Mouse (Mus musculus): ENCODE data around the gene Tmem132b. TPM values are rescaled to one million over a fixed set of nuclear protein-coding genes. Genes with fewer than 3 reads are reported as not detected.

Tmem132b gene
- total RNA-seq, 2 experiments from 2014 or later: not detected

DNA sequence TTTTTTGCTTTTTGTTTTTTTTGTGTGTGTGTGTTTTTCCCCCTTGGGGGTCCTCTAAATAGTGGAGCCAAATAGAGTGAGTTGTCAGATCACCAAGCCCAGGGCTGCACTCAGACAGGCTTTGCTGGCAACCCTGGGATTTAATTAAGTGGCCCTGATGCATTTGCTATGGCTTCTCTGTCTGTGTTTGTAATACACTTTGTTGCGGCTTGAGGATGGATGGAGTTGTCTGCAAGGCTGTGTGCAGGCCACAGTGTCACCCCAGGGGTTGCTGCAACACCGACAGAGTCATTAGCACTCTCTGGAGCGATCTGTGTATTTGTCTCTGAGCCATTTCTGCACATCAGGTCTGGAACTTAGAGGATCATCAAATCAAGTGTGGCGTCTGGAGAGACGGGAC is 219.9 kb downstream of the Tmem132b start:
- ATAC-seq (replicated peaks; ENCODE audit: poor library complexity, severe bottlenecking): no peak

DNA sequence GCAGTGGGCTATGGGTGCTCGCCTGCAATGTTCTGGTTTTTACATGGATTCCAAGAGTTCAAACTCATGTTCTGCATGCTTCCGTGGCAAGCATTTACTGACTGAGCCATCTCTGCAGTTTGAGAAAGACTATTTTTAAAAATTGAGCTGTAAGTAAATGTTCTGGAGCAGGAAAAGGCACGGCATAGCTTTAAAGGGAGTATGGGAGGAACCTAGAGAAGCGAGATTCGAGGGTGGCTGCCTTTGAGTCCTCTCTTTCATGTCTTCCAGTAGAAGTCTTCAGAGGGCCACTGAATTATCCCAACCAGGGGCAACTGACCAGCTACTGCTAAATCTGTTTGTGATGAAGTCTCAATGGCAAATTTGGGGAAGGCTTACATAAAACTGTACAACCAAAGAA is 221.0 kb downstream of the Tmem132b start:
- ATAC-seq (replicated peaks; ENCODE audit: poor library complexity, severe bottlenecking): no peak

DNA sequence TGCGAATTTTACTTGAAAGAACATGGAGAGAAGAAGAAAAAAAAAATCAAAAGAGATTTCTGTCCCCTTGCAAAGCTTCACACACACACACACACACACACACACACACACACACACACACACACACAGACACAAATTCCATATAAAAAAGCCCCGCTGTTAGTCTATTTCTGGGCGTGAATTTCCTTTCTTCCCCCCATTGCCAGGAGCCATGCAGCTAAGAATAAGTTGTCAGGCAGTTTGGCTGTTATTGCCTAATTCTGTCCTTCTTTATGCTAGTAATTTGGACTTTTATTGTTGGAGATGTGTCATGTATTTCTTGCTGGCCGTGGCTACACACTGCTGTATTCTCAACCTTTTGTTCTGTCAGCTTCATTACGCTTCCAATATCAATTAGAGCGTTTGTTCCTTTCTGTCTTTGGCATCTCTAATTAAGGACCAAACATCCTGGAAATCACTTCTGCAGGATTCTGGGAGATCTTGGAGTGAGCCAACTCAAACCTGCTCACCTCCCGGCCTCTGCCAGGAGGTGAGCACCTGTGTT is 225.5 kb downstream of the Tmem132b start:
- no peak for ATAC-seq (replicated peaks; ENCODE audit: poor library complexity, severe bottlenecking)

DNA sequence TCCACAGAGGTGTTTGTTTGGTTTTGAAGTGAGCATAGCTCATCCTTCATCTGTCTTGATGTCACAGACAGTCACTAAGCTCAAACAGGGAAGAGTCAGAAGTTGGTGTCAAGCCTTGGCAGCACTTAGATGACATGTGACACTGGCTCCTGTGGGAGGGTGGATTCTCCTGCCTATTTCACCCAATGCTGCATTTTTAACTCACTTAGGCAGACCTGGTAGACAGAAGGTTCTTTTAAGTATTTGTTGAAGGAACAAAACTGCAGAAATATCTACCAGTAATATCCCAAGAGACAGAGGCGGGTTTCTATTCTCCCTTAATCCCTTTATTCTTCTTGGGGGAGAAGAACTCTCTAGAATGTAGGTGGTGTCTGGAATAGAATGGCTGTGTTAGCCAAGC is 226.9 kb downstream of the Tmem132b start:
- no peak for ATAC-seq (replicated peaks; ENCODE audit: poor library complexity, severe bottlenecking)

DNA sequence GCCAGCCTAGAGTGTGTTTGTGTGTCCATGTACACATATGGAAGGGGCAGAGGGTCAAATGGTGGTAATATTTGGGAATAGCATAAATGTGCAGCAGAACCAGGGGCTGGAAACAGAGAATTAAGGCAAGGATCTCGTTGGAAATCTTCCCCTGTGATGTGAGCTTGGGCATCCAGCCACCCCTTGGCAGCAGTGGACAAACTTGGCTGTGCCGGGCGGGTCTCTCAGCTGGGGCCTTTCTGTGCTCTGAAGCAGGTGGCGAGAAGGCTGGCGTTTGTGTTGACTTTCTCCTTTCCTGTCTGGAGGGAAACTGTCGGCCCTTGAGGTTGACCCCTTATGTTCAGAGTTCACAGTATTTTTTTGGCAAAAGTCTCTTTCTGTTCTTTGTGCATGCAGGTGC is 235.4 kb downstream of the Tmem132b start:
- no peak for ATAC-seq (replicated peaks; ENCODE audit: poor library complexity, severe bottlenecking)

DNA sequence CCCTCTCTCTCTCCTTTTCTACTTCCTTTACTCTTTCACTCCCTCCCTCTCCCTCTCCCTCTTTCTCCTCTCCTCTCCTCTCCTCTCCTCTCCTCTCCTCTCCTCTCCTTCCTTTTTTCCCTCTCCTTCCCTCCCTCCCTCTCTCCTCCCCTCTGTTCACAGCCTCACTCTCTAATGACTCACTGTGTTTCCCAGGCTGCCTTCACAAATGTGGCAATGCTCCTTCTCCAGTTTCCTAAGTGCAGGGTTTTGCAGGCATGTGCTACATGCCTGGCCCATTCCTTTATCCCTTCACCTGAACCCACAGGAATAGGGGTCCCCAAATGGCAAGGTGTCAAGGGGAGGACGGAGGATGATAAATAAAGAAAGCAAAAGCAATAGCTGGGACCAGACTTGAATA is 236.4 kb downstream of the Tmem132b start:
- ATAC-seq (replicated peaks; ENCODE audit: poor library complexity, severe bottlenecking): no peak

DNA sequence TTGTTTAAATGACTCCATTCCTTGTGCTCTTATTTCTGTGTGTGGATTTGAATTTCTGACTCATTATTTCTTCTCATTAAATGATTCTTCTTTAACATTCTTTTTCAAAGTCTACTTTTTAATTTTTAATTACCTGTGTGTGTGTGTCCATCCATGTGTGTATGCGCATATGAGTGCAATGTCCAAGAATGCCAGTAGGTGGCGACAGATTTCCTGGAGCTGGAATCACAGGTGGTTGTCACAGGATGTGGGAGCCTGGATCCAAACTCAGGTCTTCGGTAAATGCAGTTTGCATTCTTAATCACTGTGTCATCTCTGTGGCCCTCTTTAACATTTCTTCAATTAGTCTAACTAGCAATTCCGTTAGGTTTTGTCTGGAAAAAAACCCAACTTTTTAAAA is 240.7 kb downstream of the Tmem132b start:
- no peak for ATAC-seq (replicated peaks; ENCODE audit: poor library complexity, severe bottlenecking)

DNA sequence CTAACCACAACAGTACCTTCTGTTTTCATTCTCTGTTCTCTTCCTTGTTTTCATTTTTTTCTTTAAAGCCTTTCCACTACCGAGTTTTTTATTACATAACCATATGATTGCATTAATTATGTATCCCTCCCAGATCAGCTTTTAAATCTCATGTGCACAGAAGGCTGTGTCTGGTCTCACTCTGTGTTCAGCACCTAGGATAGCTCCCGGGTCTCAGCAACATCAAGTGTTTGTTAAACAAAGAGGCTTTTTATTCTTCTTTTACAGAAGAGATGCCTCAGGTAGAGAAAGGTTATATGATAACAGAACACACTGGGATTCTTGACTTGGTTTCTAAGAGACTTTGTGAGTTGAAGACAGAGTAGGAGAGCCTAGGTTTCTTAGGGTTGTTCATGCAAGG is 241.2 kb downstream of the Tmem132b start:
- ATAC-seq (replicated peaks; ENCODE audit: poor library complexity, severe bottlenecking): no peak

DNA sequence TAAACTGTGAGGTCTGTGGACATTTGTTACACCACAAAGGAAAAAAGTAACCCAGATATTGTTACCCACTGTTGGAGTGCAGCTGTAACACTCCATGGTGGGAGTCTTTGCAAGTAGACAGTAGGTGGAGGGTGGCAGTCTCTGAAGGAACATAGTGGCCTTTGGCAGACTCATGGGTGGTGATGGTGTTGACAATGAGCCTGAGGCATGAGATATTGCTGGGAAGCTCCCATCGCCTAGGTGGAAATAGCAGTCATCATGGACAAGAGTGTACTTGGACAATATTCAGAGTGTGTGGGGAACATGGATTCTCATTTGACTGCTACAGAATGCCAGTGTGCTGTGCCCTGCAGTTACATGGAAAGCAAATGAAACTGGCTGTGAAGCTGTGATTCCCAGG is 248.8 kb downstream of the Tmem132b start:
- no peak for ATAC-seq (replicated peaks; ENCODE audit: poor library complexity, severe bottlenecking)

DNA sequence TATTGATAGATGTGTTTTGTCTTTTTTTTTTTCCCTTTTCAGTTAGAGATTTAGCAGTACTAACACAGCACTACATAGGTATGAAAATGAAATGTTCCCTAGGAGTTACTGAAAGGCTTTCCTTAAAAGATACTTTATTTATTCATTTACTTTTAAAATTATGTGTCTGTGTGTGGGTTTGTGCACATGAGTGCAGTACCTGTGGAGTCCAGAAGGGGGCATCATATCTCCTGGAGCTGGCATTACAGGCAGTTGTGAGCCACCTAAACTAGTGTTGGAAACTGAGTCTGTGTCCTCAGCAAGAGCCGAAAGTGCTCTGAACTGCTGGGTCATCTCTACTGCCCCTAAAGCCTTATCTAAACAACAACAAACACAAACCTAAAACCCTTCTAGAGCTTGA is 261.1 kb downstream of the Tmem132b start:
- no peak for ATAC-seq (replicated peaks; ENCODE audit: poor library complexity, severe bottlenecking)

DNA sequence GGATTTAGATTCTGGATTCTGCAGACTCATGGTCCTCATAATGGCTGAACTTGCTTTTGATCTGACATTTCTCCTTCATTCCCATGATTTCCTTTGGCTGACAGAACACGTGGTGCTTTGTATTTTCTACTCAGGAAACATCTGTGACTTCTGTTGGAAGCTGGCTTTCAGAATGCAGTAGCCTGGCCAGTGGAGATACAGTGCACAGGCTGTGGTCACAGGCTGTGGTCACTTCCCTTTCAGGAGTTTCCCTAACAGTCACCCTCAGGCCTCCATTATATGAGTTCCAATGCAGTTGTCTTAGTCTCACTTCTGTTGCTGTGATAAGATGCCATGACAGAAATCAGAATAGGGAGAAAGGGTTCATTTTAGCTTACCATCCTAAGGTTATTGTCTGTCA is 262.7 kb downstream of the Tmem132b start:
- peak; percentile 98 for ATAC-seq (replicated peaks; ENCODE audit: poor library complexity, severe bottlenecking)

DNA sequence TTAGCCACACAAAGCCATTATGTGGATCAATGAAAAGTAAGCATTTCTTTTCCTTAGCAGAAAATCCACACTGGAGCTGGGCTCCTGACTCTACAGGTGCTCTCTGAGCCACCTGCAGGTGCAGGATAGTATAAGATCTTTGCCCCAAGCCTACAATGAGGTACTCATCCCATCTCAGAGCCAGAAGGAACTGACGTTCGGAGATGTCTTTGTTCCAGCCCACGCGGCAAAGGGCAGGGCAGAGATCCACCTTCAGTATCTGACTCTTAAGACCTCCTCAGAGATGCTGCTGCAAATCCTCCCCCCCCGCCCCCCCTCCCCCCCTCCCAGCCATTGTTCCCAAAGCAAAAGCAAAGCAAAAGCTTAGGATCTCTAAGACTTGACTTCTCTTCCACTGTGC is 268.0 kb downstream of the Tmem132b start:
- no peak for ATAC-seq (replicated peaks; ENCODE audit: poor library complexity, severe bottlenecking)

DNA sequence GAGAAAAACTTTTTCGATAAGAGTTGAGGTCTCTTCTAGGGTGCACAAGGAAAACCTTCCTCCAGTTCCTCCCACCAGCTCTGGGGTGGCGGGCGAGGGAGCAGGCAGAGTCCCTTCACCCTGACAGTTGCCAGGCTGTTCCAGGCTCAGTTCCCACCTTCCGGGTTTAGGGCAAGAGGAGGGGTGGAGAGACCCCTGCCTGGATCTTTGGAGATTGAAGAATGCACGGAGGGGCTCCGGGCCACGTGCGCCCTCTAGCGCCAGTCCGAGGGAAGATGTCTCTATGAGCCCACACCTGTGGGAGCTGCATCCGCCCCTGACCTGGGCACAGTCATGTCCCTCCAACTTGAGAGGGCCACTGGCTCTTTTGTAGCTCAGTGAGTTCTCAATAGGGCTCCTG is 268.5 kb downstream of the Tmem132b start:
- ATAC-seq (replicated peaks; ENCODE audit: poor library complexity, severe bottlenecking): peak; percentile 77

DNA sequence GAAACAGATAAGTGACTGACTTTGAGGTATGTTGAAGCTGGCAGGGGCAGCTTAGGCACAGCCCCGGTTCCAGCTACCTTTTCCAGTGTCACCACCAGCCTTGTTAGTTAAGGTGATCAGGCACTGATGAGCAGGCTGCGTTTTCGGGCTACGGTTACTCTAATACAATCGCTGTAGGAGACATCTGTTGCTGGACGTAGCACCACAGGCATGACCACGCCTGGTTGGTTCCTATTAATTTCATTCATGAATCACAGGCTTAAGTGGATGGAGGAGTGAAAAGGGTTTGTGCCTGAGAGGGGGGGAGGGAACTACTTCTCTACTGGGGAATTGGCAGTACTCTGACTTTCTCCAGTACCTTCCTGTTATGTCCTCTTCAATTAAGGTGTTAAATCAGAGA is 271.2 kb downstream of the Tmem132b start:
- ATAC-seq (replicated peaks; ENCODE audit: poor library complexity, severe bottlenecking): no peak

DNA sequence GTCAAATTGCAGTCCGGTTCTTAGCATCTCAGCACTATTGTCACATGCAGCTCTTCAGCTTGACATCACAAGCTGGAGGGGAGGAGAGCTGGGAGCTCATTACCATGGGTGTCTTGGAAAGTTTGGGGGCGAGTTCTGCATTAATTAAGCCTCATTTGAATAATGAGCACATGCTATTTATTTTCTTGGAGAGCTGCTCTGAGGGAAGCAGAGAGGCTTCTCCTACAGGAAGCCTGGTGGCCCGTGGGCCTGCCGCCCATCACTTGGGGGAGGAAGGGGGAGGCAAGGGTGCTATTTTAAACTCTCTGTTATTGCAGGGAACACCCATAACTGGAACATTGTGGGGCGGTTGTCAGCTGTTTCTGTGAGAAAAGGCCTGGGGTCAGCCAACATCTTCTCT is 273.8 kb downstream of the Tmem132b start:
- ATAC-seq (replicated peaks; ENCODE audit: poor library complexity, severe bottlenecking): no peak

DNA sequence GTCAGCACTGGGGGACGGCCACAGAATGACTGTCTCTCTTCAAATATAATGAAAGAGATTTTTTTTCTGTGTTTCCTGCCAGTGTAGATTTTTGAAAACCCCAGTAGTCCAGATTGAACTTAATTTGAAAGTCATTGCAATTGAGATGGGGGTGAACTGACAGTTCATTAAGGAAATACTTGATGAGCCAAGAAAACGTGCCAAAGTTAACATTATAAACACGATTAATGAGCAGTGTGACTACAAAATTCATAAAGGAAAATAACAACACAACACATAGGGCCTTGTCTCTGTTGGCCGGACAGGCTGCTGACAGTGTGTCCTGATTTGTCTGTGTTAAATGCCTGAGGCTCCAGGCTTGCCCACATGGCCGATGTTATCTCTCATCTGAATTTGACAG is 276.3 kb downstream of the Tmem132b start:
- ATAC-seq (replicated peaks; ENCODE audit: poor library complexity, severe bottlenecking): no peak

DNA sequence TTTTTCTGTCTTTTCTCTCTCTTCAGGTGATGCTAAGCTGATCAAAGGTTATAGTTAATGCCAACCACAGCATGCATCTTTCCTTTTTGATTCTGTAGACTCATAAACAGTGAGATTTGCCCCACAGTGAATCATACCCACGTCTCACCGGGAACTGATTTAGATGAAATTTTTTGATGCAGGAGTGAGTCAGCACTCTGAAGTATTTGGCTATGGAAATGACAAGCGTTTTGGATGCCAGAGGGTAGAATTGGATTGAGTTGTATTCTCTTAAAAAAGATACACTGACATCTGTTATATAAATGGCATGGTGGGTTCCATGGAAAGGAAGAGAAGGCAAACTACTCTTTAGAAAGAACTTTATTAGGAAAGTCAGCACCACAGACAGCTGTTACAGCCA is 297.8 kb downstream of the Tmem132b start:
- no peak for ATAC-seq (replicated peaks; ENCODE audit: poor library complexity, severe bottlenecking)

DNA sequence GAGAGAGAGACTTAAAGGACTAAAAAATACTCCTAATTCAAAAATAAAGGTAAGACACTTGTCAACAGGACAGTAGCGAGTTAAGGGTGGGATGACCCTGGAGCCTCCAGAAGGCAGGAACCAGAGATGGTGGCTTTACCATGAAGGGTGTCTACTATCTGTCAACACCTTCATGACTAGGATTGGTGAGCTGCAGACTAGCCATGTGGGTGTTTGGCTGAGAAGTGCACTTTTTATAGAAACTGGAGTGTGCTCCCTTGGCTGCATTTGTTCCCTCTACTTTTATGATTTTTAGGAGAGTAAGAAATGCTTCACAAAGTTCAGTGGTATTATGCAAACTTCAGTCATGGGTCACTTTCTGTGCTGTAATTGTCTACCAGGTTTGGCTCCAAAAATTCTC is 304.3 kb downstream of the Tmem132b start:
- ATAC-seq (replicated peaks; ENCODE audit: poor library complexity, severe bottlenecking): no peak

DNA sequence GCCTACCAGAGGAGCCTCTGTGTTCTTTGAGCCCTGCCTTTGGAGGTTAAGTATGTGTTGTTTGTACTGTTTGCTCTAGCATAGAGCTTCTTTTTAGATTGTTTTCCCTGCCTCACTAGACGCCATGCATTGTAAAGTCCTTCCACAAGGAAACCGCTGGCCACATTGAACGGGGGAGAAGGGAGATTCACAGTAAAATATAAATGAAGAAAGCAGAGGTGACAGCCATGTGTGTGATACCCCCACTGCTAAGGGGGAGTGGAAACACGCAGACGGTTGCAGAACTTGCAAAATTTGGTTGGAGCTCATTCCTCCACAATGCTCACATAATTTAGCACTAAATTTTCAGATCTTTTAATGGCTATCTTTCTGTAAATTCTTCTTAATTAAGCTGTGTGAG is 305.2 kb downstream of the Tmem132b start:
- ATAC-seq (replicated peaks; ENCODE audit: poor library complexity, severe bottlenecking): no peak
